Mouse (Mus musculus): ENCODE data around the gene a.
"Not testable (repeated sequence)": the region's sequence is repeated elsewhere in the genome, so short reads cannot be mapped to it uniquely, and the experiment has no call there.

Gene a

DNA sequence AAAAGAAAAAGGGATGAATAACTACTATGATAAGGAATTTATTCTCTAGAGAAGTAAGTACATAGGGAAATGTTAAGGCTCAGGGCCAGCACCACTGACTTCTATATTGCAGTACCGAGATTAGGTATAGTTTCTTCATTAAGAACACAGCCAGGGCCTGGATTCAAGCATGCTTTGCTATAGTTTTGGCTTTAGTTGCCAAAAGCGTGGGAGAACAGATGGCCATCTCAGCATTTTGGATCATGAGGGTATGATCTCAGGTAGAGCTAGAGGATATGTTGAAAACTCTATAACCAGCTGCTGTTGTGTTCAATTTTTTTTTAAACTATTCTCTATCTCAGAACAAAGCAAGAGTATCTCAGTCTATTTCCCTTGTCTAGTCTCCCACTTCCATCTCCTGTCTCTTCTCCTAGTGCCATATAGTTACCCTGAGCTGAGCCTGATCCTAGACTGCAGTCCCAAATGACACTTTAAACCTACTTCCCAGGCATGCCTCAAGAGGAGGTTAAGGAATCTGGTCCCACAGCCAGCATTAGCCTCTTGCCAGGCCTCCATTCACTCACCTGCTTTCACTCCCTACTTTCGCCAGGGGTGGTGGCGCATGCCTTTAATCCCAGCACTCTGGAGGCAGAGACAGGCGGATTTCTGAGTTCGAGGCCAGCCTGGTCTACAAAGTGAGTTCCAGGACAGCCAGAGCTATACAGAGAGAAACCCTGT, 43.1 kb downstream of the a start:
- in situ Hi-C loops (cut with MboI; ENCODE audit: low sequenced_read_pairs) = no loop called here

DNA sequence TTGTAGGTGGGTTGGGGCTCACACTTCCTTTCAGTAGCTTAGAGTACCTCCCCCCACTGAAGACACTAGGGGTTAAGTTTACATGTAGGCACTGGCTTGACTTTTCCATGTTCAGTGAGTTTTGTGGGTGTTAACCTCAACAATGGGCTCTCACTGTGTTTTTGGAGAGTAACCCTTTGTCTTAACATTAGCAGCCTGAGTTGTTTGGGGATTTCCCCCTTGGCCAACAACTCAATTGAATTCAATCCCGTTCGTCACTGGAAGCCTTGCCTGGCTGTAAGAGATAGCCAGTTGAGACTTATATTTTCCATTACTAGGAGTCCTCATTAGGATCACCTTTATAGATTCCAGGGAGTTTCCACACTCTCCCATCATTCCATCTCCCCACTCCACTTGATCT, 45.3 kb downstream of the a start:
- in situ Hi-C loops (cut with MboI; ENCODE audit: low sequenced_read_pairs) = no loop called here

DNA sequence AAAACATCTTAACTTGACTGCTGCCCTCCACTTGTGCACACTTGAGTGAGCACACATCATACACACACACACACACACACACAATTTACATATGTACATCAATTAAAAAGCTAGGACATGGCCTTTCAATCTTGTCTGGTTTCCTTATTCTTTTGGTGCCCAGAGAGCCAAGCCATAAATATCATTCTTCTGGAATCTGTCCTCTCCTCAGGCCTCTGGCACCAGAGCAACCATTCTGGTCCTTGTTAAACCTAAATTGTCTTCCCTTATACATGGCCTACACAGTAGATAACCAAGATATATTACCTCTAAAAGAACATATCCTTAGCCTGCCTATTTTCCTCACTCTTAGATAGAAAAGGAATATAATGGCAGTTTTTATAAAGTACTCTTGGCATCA, 56.9 kb downstream of the a start:
- in situ Hi-C loops (cut with MboI; ENCODE audit: low sequenced_read_pairs) = no loop called here

DNA sequence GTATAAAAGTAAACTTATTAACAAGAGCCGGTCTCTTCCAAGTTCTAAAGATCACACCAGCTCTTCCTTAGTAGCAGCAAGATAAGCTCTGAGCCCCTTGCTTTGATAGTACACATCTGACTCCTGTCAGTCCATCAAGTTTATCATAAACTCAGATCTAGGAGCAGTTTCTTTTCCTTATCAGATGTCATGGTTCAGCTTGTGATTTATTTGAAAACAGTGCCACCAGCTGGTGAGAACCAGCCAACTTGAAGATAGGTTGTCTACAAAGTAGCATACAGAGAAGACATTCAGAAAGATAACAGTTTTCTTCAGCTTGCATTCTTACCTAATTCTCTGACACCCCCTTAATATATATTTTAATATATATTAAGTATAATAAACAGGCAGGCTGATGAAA, 64.2 kb downstream of the a start:
- in situ Hi-C loops (cut with MboI; ENCODE audit: low sequenced_read_pairs) = loop anchor here (5.0 kb wide), 1 partner anchor 148 kb away; no protein-coding TSS in a partner anchor

DNA sequence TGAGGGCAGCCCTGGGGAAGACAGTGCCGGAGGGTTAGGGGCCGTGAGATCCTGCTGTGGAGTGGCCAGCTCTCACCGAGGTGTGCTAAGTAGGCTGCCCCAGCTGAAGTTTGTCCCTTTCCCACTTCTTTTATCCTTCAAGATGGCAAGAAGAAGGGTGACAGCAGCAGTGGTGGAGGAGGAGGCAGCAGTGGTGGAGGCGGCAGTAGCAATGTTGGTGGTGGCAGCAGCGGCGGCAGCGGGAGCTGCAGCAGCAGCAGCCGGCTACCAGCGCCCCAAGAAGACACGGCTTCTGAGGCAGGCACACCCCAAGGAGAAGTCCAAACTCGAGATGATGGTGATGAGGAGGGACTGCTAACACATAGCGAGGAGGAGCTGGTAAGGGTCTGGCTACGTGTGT, 72.5 kb downstream of the a start:
- in situ Hi-C loops (cut with MboI; ENCODE audit: low sequenced_read_pairs) = no loop called here

DNA sequence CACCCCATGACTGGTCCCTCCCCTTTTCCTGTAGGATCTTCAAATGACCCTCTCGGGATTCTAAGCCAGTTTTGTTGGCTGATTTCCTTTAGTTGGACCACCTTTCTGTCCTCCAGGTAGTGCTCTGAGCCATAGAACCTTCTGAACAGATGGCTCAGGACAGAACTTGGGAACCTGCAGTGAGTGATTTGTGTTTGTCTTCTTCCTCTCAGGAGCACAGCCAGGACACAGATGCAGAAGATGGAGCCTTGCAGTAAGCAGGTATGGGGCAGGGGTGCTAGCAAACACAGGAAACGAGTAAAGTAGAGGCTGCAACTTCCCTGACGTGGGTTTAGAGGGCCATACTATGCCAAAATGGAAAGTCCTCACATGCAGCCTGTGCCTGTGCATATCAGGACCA, 74.5 kb downstream of the a start:
- in situ Hi-C loops (cut with MboI; ENCODE audit: low sequenced_read_pairs) = no loop called here

DNA sequence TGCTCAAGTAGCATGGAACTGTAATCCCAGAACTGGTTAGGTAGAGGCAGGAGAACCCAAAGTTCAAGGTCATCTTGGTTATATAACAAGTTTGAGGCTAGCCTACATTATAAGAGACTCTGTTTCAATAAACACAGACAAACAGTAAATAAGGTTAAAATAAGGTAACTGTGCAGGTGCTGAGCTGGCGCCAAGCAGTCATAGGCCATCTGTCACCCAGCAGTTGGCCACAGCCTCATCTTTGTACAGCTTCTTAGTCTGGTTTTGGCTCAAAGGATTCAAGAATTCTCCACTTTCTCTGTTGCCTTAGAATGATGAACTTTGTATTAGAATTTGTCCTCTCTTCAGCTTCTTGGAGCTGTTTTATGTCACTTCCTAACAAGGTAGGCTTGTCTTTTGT, 76.9 kb downstream of the a start:
- in situ Hi-C loops (cut with MboI; ENCODE audit: low sequenced_read_pairs) = no loop called here

DNA sequence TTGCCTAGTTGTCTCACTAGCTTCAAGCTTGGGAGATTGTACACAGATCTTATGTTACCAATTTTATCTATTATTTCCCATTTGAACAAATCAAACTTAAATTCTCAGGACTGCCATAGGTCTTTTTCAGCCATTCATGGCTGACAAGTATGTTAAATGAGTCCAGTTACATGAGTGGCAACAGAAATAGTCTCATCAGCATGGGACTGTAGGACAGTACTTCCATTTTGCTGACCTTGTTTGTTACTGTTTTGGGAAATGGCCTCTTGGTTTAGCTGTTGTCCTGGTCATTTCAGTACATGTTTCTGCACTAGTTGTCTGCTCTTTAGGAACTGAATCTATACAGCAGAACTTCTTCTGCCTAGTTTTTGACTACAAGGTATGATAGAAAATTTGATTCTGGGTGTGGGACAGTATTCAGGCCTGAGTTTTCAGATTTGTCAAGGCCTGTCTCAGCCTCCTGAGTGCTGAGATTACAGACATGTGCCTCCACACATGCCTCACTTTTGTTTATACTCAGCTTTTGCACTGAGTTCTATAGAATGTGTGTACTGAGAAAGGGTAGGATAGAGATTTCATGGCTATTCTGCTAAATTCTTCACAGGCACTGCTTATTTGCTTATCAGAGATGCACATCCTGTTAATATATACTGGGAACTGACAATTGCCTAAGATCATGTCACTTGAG, 78.9 kb downstream of the a start:
- in situ Hi-C loops (cut with MboI; ENCODE audit: low sequenced_read_pairs) = no loop called here

DNA sequence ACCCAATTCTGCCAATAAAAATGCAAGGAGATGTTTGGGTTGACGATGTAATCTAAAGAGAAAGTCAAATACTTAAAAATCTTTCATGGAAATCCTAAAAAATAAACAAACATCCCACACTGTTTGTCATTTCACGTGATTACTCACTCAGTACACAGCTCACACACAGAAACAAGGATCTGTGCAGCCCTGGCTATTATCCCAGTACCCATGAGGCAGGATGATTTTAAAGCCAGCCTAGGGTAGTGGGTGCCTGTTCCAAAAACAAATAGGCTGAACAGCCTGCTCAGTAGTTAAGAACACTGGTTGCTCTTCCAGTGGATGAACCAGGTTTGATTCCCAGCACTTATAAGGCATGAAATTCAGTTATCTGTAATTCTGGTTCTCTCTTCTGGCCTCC, 85.4 kb downstream of the a start:
- in situ Hi-C loops (cut with MboI; ENCODE audit: low sequenced_read_pairs) = no loop called here

DNA sequence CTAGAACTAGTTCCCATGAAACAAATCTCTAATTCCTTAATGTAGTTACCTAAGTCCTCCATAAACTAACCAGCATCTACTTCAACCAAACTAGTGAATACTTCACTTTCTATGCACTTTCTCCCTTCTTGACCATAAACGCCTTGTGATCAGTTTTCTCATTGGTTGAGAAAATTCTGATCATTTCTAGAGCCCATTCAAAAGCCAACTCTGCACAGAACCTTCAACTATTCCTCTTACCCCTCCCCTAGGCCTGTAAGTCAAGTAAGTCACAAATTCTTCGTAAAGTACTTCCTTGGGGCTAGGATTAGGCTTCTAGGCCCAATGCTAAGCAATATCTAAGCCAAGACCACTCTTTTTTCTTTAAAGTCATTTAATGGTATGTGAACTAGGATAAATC, 100.4 kb downstream of the a start:
- in situ Hi-C loops (cut with MboI; ENCODE audit: low sequenced_read_pairs) = no loop called here

DNA sequence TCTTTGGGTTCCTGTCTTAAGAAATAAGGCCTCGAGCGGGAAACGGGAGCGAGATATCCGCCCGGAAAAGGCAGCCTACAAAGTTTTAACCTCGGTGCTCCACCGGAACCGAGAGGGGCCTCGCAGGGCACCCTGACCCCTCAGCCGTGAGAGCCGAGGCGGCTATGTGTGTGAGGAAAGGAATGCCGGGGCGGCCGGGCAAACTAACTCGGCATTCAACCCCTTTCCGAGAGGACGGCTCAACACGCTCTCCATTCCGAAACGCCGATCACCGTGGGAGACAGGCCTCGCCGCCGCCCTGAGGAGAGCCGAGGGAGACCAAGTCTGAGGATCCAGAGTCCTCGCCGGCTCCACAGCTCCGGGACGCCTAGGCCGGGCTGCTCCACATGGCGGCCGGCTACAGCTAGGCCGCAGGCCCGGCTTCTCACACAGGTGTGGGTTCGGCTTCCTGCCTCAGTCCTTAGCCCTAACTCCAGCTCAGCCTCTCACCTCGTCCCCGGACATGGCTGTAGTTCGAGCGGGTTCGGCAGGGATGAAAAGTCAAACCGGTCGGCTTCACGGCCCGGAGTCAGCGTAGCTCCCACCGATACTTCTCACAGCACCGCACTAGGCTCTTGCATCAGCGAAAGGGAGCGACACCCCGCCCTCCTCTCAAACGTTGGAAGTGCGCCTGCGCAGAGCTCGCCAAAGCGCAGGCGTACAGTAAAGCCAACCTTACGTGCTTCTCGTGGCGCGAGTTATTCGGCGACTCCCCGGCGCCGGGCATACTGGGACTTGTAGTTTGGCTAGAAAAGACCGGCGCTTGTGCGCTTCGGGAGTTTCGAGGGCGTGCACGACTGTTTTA, 101.2 kb downstream of the a start, which contains the start of gene Eif2s2:
Eif2s2 (minus strand) TSS at position 735 of the 844 bp plus-strand sequence.
- in situ Hi-C loops (cut with MboI; ENCODE audit: low sequenced_read_pairs) = no loop called here

DNA sequence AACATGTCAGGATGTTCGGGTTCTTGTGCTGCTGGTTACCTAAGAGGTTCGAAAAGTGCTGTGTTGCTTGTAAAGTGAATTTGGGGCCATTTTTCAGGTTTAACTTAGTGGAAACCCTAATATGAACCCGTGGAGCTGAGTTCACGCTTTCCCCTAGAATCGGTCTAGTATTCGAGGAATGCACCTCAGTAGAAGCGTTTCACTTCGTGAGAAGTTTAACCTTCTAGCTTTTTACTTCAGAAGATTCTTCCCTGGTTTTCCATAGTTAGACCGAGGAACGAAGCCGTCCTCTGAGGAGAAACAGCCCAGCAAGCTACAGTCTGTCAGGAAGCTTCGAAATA, 101.8 kb downstream of the a start:
- in situ Hi-C loops (cut with MboI; ENCODE audit: low sequenced_read_pairs) = no loop called here

DNA sequence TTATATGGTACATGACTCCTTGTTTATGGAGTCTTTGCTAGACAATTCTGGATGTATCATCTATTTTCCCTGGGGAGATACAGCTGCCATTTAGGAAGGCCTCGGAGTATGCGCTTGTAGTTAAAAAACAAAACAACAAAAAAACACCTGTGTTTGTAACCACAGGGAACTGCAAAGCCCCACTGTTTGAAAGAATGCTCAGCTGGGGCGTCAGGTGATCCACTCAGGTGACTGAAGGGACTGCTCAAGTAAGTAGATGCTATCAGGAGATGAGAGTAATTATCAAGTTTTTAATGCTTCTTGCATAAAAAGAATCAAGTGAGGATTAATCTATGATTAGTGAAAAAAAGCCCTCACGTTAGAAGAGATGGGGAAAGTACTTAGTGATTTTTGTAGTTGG, 102.3 kb downstream of the a start:
- in situ Hi-C loops (cut with MboI; ENCODE audit: low sequenced_read_pairs) = no loop called here

DNA sequence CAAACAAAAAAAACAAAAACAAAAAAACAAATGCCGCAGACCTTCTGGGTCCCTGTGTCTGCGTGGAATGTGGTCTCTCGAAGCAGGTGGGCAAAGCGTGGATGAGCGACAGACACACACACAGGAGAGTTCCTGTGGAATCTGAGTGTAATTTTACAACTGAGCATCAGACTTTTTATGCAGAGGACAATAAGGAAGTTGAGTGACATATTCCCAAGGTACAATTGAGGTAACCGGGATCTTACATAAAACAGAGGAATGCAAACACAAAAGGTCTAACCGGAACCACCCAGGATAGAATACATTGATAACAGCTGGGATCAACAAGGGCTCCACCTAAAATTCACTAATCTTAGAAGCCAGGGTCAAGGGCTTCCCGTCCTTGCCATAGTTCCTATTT, 107.8 kb downstream of the a start:
- in situ Hi-C loops (cut with MboI; ENCODE audit: low sequenced_read_pairs) = not testable (repeated sequence)

DNA sequence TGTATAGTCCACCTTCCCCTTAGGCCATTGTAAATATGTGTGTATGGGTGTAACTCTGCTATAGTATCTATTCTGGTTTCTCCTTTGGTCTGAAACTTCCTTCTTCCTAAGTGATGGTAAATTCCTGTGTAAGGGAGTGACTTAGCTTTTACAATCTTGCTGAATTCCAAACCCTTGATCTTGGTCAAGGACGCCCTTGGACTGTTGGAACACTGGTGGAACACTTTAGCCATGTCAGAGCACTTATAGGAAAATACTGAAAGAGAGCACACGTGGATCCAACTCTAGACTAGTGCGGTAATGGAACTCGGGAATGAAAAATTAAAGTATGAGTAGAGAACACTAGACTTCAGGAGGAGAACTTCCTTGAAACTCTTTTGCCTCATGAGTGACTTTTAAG, 108.2 kb downstream of the a start:
- in situ Hi-C loops (cut with MboI; ENCODE audit: low sequenced_read_pairs) = not testable (repeated sequence)

DNA sequence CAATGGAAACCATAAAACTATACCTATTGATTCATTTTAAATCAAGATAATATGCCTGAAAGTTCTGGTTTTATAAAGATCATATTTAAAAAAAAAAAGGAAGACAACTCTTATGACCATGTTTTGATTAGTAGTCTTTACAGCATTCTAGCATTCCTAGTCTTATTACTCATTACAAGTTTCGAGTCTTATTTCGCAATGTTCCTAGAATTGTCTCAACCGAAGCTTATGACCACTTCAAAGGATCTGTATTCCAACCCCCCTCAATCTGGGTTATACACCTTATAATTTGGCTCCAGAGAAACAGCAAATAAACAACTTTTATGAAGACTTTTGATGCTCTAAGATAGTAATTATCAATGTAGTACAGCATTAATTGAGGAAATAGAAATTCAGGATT, 110.9 kb downstream of the a start:
- in situ Hi-C loops (cut with MboI; ENCODE audit: low sequenced_read_pairs) = no loop called here

DNA sequence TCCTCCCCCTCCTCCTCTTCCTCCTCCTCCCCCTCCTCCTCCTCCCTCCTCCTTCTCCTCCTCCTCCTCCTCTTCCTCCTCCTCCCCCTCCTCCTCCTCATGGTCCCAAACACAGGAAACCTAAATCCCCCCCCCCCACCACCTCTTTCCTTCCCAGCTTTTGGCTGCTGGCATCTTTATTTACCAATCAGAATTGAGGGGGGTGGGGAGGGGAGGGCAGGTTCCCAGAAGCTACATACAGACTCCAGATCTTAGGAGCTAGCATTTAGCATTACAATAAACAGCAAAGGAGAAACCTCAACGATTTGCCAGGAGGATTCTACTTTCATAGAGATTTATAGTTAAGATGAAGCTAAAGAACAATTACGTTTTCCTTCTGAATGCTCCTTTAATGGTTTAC, 114.6 kb downstream of the a start:
- in situ Hi-C loops (cut with MboI; ENCODE audit: low sequenced_read_pairs) = no loop called here

DNA sequence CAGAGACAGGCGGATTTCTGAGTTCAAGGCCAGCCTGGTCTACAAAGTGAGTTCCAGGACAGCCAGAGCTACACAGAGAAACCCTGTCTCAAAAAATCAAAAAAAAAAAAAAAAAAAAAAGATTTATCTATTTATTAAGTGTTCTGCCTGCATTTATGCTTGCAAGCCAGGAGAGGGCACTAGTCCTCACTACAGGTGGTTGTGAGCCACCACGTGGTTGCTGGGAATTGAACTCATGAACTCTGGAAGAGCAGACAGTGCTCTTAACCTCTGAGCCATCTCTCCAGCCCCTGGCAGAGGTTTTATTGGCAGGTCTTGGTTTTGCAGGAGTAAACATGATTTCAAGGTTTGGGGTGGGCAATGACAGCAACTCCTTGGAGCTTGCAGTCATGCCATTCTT, 117.0 kb downstream of the a start:
- in situ Hi-C loops (cut with MboI; ENCODE audit: low sequenced_read_pairs) = not testable (repeated sequence)

DNA sequence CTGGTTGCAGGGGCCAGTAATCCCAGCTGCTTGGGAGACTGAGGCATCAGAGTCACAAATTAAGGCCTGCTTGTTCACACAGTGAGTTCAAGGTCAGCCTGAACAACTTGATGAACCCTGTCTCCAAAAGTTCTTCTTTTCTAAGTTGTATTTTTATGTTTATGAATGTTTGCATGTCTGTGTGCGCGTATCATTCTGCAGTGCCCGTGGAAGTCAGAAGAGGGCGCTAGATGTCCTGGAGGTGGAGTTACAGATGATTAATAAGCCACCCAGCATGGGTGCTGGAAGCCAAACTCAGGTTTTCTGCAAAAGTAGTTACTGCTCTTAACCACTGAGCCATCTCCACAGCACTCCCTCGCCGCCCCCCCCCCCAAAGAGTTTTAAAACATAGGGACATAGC, 118.6 kb downstream of the a start:
- in situ Hi-C loops (cut with MboI; ENCODE audit: low sequenced_read_pairs) = no loop called here

DNA sequence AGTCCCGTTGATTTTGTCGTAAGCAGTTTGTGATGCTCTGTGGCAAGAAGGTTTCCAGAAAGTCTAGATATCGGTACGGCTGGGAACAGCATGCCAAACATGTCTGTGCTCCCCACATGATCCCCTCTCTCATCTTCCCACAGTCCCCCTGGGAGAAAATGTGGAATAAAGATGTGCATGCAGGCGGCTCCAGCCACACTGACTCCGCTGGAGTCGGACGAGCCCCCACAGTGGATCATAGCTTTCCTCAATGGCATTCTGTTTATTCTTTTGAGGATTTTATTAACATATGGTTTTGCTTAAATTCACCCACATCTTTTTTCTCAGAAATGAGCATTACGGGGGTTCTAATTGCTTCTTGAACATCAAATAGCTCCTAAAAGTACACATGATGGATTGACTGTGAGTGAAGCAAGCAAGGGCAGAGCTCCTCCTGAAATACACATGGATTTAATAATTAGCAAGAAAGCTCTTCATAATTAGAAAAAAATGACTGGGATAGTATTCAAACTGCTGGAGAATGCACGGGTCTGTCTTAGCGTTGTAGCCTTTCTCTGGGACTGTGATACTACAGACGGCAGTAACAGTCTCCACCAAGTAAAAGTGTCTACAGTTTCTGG, 124.8 kb downstream of the a start:
- in situ Hi-C loops (cut with MboI; ENCODE audit: low sequenced_read_pairs) = no loop called here

DNA sequence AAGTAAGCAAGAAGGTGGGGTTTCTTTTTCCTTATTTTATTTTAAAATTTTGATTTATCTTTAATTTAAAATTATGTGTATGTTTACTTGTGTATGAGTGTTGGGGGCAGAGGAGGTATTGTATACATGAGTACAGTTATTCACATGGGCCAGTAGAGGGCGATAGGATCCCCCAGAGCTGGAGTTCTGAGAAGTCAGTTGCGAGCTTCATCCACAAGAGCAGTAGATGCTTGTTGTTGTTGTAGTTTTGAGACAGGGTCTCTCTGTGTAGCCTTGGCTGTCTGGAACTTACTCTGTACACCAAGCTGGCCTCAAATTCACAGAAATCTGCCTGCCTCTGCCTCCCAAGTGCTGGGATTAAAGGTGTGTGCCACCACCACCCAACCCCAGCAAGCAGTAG, 125.3 kb downstream of the a start:
- in situ Hi-C loops (cut with MboI; ENCODE audit: low sequenced_read_pairs) = no loop called here
